Mouse (Mus musculus) limb, embryonic 12.5 days (tissue): ENCODE measurements around the gene Ascc1. TPM values are rescaled to one million over a fixed set of nuclear protein-coding genes. Genes with fewer than 3 reads are reported as not detected.
"Not testable (repeated sequence)": the region's sequence is repeated elsewhere in the genome, so short reads cannot be mapped to it uniquely, and the experiment has no call there.

Source experiments
- ATAC-seq: fragments of 200-750 bp; cut with Nextera tagmentation; 2 replicates; pipeline ENCODE4 v1.8.0; 2017; ENCODE audit warnings: low read depth, moderate TSS enrichment; ENCODE audit not compliant: insufficient number of reproducible peaks, insufficient read depth, low FRiP score, low TSS enrichment
- H3K27ac ChIP-seq: fragments of 300-500 bp; sonication (generic); 2 replicates; pipeline ENCODE4 v1.5.1; 2016; ENCODE audit warnings: mild to moderate bottlenecking, moderate library complexity
- H3K27me3 ChIP-seq: fragments of 300-500 bp; sonication (generic); 2 replicates; pipeline ENCODE4 v1.6.1; 2016; ENCODE audit warnings: mild to moderate bottlenecking, moderate library complexity
- H3K36me3 ChIP-seq: fragments of 300-500 bp; sonication (generic); 2 replicates; pipeline ENCODE4 v1.6.1; 2016; ENCODE audit warnings: mild to moderate bottlenecking, moderate library complexity
- H3K4me1 ChIP-seq: fragments of 300-500 bp; sonication (generic); replicated peaks from 2 replicates; pipeline ENCODE4 v1.6.1; 2016
- H3K4me2 ChIP-seq: fragments of 300-500 bp; sonication (generic); 2 replicates; pipeline ENCODE4 v1.6.1; 2016; ENCODE audit warnings: mild to moderate bottlenecking, moderate library complexity
- H3K4me3 ChIP-seq: fragments of 300-500 bp; sonication (generic); replicated peaks from 2 replicates; pipeline ENCODE4 v1.5.1; 2016; ENCODE audit warnings: mild to moderate bottlenecking
- H3K9ac ChIP-seq: fragments of 300-500 bp; sonication (generic); replicated peaks from 2 replicates; pipeline ENCODE4 v1.6.1; 2016; ENCODE audit warnings: mild to moderate bottlenecking, moderate library complexity
- H3K9me3 ChIP-seq: fragments of 300-500 bp; sonication (generic); 2 replicates; pipeline ENCODE4 v1.6.1; 2016; ENCODE audit warnings: mild to moderate bottlenecking, moderate library complexity
- WGBS: fragments of 180-500 bp; shearing (Covaris S2); methylation state at CpG from one replicate; pipeline ENCODE4 v1.1.7; 2016; 5-methylcytosine and 5-hydroxymethylcytosine counted together
- microRNA-seq: library from miRNA; unstranded; fragments of <30 nt; microRNA quantifications from one replicate; pipeline ENCODE4, GENCODE M21; 2017
- polyA plus RNA-seq: library from polyadenylated mRNA; unstranded; fragments of >200 nt; fragmentation: Nextera tagmentation; extraction: Ambion mirVana; gene quantifications from 2 replicates; pipeline ENCODE4 v1.2.1, GENCODE M21; 2016

Gene Ascc1
- polyA plus RNA-seq, 1 experiment from 2014 or later, result 46.7 TPM

DNA sequence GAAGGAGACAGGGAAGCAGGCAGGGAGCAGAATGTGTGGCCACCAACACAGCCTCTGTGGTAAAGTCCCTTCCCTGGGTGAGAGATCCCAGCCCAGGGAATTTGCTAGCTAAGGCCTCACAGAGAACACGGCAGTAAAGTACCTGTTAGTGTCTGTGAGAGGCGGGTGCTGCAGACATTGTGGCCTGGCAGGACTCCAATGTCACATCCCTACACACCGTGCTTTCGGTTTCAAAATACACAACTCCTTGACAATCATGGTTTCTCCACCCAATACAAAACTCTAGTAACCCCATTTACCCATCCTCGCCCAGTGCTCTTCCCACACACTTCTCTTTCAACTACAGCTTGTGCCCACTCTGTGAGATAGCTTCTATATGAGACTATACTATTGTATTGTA lies 136.1 kb downstream of the Ascc1 start:
- Histone ChIP-seq H3K4me1 (peaks cover 6% of the 10 kb centered on the region), H3K27ac (no peak overlapping the region), H3K9me3 (0 out of 2 replicates have a peak, but pooled peaks cover 3% of the 10 kb centered on the region), H3K4me3 (no peak overlapping the region), H3K4me2 (no peak overlapping the region), H3K36me3 (no peaks in the 10 kb centered on the region), H3K9ac (no peak overlapping the region), H3K27me3 (no peaks in the 10 kb centered on the region)
- no peak for ATAC-seq
- 86% methylated on average over 5 of the region's 5 CpGs for WGBS

DNA sequence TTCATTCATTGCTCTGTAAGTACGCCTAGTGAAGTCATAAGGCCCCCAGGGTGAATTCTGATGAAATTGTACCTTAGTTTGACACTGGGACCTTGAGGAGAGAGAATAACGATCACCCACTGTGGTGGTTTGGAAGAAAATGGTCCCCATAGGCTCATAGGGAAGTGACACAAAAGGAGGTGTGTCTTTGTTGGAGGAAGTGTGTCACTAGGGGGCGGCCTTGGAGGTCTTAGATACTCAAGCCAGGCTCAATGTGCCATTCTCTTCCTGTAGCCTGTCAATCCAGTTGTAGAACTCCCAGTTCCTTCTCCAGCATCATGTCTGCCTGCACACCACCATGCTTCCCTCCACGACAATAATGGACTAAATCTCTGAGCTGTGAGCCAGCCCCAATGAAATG lies 138.1 kb downstream of the Ascc1 start:
- H3K36me3 ChIP-seq, result no peaks in the 10 kb centered on the region
- H3K4me1 ChIP-seq, result no peaks in the 10 kb centered on the region
- 0 out of 2 replicates have a peak, but pooled peaks cover 3% of the 10 kb centered on the region for H3K9me3 ChIP-seq
- H3K4me2 ChIP-seq, result no peak overlapping the region
- ATAC-seq, result no peak
- no peaks in the 10 kb centered on the region for H3K27me3 ChIP-seq
- H3K4me3 ChIP-seq, result no peak overlapping the region
- H3K9ac ChIP-seq, result no peak overlapping the region
- WGBS, result 80% methylated on average over 4 of the region's 4 CpGs
- no peak overlapping the region for H3K27ac ChIP-seq

DNA sequence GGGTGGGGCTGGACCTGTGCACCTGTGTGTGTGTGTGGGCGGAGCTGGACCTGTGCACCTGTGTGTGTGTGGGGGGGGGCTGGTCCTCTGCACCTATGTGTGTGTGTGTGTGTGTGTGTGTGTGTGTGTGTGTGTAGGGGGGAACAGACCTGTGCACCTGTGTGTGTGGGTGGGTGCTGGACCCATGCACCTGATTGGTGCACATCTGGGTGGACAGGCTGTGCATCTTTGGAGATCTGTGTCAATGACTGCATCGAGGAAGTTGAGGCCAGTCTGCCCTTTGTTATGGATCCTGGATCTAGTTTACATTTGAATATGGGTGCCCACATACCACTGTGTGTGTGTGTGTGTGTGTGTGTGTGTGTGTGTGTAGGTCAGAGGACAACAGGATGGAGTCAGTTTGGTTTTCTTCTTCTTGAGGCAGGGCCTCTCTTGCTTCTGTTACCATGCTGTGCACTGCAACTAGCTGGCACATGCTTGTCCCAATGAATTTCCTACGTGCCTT lies 139.1 kb downstream of the Ascc1 start:
- no peaks in the 10 kb centered on the region for H3K4me1 ChIP-seq
- H3K4me3 ChIP-seq, result no peak overlapping the region
- H3K27ac ChIP-seq, result no peak overlapping the region
- H3K9ac ChIP-seq, result no peak overlapping the region
- H3K9me3 ChIP-seq, result 0 out of 2 replicates have a peak, but pooled peaks cover 3% of the 10 kb centered on the region
- 0 out of 2 replicates have a peak, but pooled peaks have one; percentile 43 for ATAC-seq
- WGBS, result 92% methylated on average over 3 of the region's 3 CpGs
- H3K36me3 ChIP-seq, result no peaks in the 10 kb centered on the region
- H3K27me3 ChIP-seq, result no peaks in the 10 kb centered on the region
- H3K4me2 ChIP-seq, result no peak overlapping the region

DNA sequence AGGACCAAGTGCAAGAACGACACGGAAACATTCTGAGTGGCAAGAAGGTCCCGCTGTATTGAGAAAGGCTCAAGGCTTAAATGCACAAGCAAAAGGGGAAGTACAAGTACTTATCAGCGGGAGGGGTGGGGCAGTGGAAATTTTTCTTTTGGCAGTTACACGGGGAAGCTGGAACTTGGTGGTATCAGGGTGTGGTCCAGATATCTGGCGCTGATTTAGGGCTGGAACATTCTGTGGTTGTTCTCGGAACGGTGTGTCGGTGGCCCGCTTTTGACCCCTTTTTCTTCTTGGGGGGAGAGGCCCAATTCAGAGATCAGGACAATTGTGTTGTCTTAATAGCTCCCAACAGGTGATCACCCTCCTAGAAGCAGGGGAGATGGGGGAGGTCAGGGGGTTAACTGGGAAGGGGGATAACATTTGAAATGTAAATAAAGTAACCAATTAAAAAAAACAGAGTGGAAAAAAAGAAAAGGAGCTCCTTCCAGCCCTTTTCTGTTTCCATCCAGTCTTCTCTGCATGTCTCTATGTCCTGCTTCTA lies 145.0 kb downstream of the Ascc1 start:
- H3K4me2 ChIP-seq, H3K36me3 ChIP-seq, H3K27ac ChIP-seq, H3K9ac ChIP-seq, H3K4me3 ChIP-seq, H3K9me3 ChIP-seq, H3K27me3 ChIP-seq, H3K4me1 ChIP-seq, ATAC-seq: not testable (repeated sequence)
- 71% methylated on average over 10 of the region's 10 CpGs for WGBS

DNA sequence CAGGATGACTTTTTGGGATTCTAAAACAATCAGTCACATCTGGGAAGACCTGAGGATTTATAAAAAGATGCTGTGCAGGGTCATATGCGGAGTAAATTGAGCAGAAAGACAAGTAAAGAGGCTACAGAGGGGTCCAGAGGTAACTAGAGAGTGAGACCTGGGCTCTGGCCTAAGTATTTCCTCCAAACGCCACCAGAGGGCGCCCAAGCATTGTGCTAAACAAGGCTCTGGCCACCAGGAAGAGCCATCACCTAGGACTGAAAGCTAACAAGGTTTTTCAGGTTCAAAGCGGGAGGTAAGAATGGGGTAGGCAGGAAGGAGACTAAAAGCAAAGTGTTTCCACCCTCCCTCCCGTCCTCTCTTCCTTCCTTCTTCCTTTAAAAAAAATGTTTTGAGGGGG lies 145.5 kb downstream of the Ascc1 start:
- ATAC-seq, result no peak
- Histone ChIP-seq H3K4me1 (0 out of 2 replicates have a peak, but pooled peaks cover 8% of the 10 kb centered on the region), H3K4me2 (no peak overlapping the region), H3K9me3 (no peaks in the 10 kb centered on the region), H3K36me3 (no peaks in the 10 kb centered on the region), H3K27me3 (no peaks in the 10 kb centered on the region), H3K9ac (no peak overlapping the region), H3K27ac (no peak overlapping the region), H3K4me3 (no peak overlapping the region)
- 4% methylated on average over 5 of the region's 5 CpGs for whole genome bisulfite sequencing

Small RNA genes lying within 50 kb of the gene (microRNA-seq; reads per million reads assigned to microRNA genes)
- not detected for gene Mir6906

Other genes starting within 250 kb of the Ascc1 start
- 17.6 and 20.7 TPM in 2 replicates for gene Dnajb12, start 123.2 kb upstream of the Ascc1 start, polyA plus RNA-seq
- gene Ddit4, start 51.0 kb upstream of the Ascc1 start, polyA plus RNA-seq, result 90.7 and 91.8 TPM in 2 replicates
- 126 and 132 TPM in 2 replicates for gene Anapc16, start 330 bp downstream of the Ascc1 start, polyA plus RNA-seq
- gene Spock2, start 103.4 kb downstream of the Ascc1 start, polyA plus RNA-seq, result 4.1 and 4.4 TPM in 2 replicates
- 2.7 and 3.4 TPM in 2 replicates for gene Chst3, start 216.5 kb downstream of the Ascc1 start, polyA plus RNA-seq